Mouse (Mus musculus): Measurements from ENCODE around the gene Naa20.

The Naa20 gene

GRCm38 (mm10) chr2:145952726-145953125 lies 50.8 kb downstream of the Naa20 start:
- DNase-seq = no peak

GRCm38 (mm10) chr2:145955844-145956243 lies 53.9 kb downstream of the Naa20 start:
- DNase-seq = no peak

- DNase-seq = no peak
These were observed 54.4 kb downstream of the Naa20 start for GRCm38 (mm10) chr2:145956318-145956717.

- DNase-seq = no peak
These were observed 55.6 kb downstream of the Naa20 start for GRCm38 (mm10) chr2:145957450-145957849.

GRCm38 (mm10) chr2:145958097-145958496 lies 56.2 kb downstream of the Naa20 start:
- no peak for DNase-seq

- no peak for DNase-seq
These were observed 56.7 kb downstream of the Naa20 start for GRCm38 (mm10) chr2:145958551-145958950.

GRCm38 (mm10) chr2:145961861-145962260 lies 60.0 kb downstream of the Naa20 start:
- DNase-seq = no peak
